Mouse (Mus musculus) cerebellum, adult 8-10 months (tissue): ENCODE results near the gene Gm20388.

Source experiments
- DNase-seq: peaks from one replicate; pipeline ENCODE4 v3.0.0; 2022

The Gm20388 gene

GRCm38 (mm10) chr8:121210627-121211026 is 1300.0 kb downstream of the Gm20388 start:
- DNase-seq: no peak

GRCm38 (mm10) chr8:121213236-121213635 is 1302.6 kb downstream of the Gm20388 start:
- no peak for DNase-seq

GRCm38 (mm10) chr8:121213651-121214050 is 1303.0 kb downstream of the Gm20388 start:
- DNase-seq: no peak

GRCm38 (mm10) chr8:121214975-121215374 is 1304.3 kb downstream of the Gm20388 start:
- DNase-seq: no peak

- no peak for DNase-seq
Observed at GRCm38 (mm10) chr8:121216441-121216949, 1305.9 kb downstream of the Gm20388 start.

GRCm38 (mm10) chr8:121218486-121218885 is 1307.8 kb downstream of the Gm20388 start:
- no peak for DNase-seq

GRCm38 (mm10) chr8:121220103-121220899 is 1309.7 kb downstream of the Gm20388 start:
- no peak for DNase-seq

GRCm38 (mm10) chr8:121224709-121225108 is 1314.1 kb downstream of the Gm20388 start:
- no peak for DNase-seq

GRCm38 (mm10) chr8:121227756-121228155 is 1317.1 kb downstream of the Gm20388 start:
- no peak for DNase-seq

GRCm38 (mm10) chr8:121228892-121229291 is 1318.3 kb downstream of the Gm20388 start:
- DNase-seq: no peak

- DNase-seq: no peak
Observed at GRCm38 (mm10) chr8:121229550-121229949, 1318.9 kb downstream of the Gm20388 start.

- DNase-seq: no peak
Observed at GRCm38 (mm10) chr8:121233196-121233595, 1322.6 kb downstream of the Gm20388 start.

- DNase-seq: no peak
Observed at GRCm38 (mm10) chr8:121234915-121235314, 1324.3 kb downstream of the Gm20388 start.

- no peak for DNase-seq
Observed at GRCm38 (mm10) chr8:121239640-121240039, 1329.0 kb downstream of the Gm20388 start.

- DNase-seq: no peak
Observed at GRCm38 (mm10) chr8:121241761-121242552, 1331.3 kb downstream of the Gm20388 start.

GRCm38 (mm10) chr8:121242671-121243070 is 1332.0 kb downstream of the Gm20388 start:
- DNase-seq: no peak

- DNase-seq: no peak
Observed at GRCm38 (mm10) chr8:121248823-121249222, 1338.2 kb downstream of the Gm20388 start.

GRCm38 (mm10) chr8:121249433-121249832 is 1338.8 kb downstream of the Gm20388 start:
- no peak for DNase-seq

- DNase-seq: no peak
Observed at GRCm38 (mm10) chr8:121251089-121251488, 1340.4 kb downstream of the Gm20388 start.

GRCm38 (mm10) chr8:121255727-121256265 is 1345.2 kb downstream of the Gm20388 start:
- no peak for DNase-seq

- no peak for DNase-seq
Observed at GRCm38 (mm10) chr8:121258126-121258792, 1347.6 kb downstream of the Gm20388 start.

GRCm38 (mm10) chr8:121262728-121263389 is 1352.2 kb downstream of the Gm20388 start:
- no peak for DNase-seq
